Mouse (Mus musculus) frontal cortex, postnatal 36 days (tissue): Measurements from ENCODE around the gene Cmya5.
"Not testable (repeated sequence)": the region's sequence is repeated elsewhere in the genome, so short reads cannot be mapped to it uniquely, and the experiment has no call there.

Experiments
- DNase-seq, 2 experiments: peaks; one replicate each; pipeline ENCODE4 v3.0.0; 2022; ENCODE audit warnings: low spot score in 2 of 2

Gene Cmya5

GRCm38 (mm10) chr13:93144336-93145167 is at the start of gene Cmya5:
Cmya5 (minus strand) TSS chr13:93144724.
- DNase-seq: peak; percentile 78 to 83

GRCm38 (mm10) chr13:93192646-93193026 is 48.1 kb upstream of the Cmya5 start:
- DNase-seq: no peak

DNA sequence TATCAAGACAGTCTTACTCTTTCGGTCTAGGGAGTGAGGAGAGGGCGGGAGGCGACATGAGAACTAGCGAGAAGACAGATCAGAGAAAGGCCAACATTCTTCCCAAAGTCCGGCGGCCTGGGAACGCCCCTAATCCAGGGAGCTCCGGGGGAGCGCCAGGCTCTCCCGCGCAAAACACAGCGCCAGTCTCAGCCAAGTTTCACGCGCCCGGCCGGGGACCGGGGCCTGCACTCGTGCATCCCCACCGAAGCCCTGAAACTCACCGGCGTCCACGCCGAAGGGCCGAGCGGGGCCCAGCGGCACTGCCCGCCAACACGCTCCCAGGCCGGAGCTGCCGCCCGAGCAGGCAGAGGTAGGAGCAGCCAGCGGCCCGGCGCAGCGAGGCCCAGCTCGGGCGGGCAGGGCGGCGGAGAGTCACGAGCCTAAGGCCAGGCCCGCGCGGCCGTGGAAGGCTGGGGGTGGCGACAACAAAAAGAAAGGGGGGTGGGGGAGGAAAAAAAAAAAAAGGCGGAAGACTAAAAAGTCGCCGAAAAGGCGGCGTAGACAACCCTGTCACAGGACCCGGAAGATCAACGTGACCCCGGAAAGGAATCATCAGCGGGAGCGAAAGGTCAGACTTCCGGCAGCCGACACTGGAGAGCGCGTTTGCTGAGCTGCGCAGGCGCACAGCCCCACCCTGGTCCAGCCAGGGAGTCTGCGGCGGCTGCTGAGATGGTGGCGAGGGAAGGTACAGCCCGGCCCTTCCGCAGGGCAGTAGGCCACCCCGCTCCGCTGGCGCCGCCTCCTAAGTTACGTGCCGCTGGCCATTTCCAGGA is 47.5 kb upstream of the Cmya5 start, which contains the start of gene Tent2:
TSS of gene Tent2 (minus strand) at position 555 of the 815 bp plus-strand sequence.
- peak; percentile 91 to 95 for DNase-seq

- DNase-seq: no peak
Observed at GRCm38 (mm10) chr13:93189416-93189815, 44.9 kb upstream of the Cmya5 start.

- DNase-seq: no peak
Observed at GRCm38 (mm10) chr13:93188738-93189137, 44.2 kb upstream of the Cmya5 start.

DNA sequence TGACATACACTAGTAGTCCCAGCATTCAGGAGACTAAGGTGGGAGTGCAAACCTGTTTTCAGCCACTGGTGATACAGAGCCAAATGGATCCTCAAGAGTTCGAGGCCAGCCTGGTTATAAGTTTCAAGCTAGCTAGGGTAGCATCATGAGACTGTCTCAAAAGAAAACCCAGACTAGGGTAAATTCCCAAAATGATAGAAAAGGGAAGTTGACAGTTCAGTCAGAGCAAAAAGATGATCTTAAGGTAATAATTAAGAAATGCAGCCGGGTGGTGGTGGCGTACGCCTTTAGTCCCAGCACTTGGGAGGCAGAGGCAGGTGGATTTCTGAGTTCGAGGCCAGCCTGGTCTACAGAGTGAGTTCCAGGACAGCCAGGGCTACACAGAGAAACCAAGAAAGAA is 43.3 kb upstream of the Cmya5 start:
- not testable (repeated sequence) for DNase-seq

GRCm38 (mm10) chr13:93180351-93180750 is 35.8 kb upstream of the Cmya5 start:
- no peak for DNase-seq

- no peak for DNase-seq
Observed at GRCm38 (mm10) chr13:93179522-93179921, 35.0 kb upstream of the Cmya5 start.

GRCm38 (mm10) chr13:93177571-93177970 is 33.0 kb upstream of the Cmya5 start:
- DNase-seq: no peak

DNA sequence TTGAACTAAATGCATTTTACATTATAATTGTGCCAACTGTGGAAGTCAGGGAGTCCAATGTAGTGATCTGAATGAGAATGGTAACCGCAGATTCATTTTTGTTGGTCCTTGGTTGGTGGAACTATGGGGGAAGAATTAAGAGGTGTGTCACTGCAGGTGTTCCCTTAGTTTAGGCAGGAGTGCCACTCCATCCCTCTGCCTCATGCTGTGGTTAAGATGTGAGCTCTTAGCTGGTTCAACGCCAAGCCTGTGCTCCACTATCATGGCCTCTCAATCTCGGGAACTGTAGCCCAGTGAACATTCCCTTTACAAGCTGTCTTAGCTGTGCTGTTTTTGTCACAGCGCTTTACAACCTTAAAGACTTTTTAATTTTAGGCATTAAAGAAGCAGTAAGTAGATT is 18.8 kb upstream of the Cmya5 start:
- DNase-seq: no peak

DNA sequence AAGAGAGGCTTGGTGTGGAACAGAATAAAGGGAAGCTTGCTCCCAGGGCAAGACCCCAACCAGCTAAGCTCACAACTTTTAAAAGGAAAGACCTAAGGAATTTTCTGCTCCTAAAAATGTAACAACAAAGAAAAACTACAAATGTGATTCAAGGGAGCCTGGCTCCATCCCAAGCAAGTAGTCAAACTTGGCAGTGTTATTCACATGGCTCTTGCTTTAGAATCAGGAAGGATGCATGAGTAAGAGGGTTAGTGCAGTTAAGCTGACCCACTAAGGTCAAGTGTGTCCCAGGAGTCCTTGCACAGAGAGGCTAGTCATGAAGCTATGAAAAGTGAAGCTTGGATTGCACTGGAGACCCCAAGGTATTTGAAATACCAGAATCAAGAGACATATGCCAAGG is 17.9 kb upstream of the Cmya5 start:
- DNase-seq: no peak

- DNase-seq: no peak
Observed at GRCm38 (mm10) chr13:93158261-93158660, 13.7 kb upstream of the Cmya5 start.

DNA sequence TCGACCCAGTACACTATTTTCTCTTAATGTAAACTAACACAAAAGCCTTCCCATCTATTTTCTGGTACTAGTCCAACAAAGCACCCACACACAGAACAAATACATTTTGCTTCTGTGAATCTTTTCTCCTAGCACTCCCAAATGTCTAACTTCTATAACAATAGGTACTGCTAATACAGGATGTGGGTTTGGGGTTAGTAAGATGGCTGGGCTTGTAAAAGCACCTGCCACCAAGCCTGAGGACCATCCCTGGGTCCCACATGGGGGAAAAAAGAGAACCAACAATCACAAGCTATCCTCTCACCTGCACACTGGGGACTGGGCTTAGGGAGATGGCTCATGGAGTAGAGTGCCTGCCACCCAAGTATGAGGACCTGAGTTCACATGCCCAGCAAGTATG is 8.8 kb upstream of the Cmya5 start:
- DNase-seq: no peak

DNA sequence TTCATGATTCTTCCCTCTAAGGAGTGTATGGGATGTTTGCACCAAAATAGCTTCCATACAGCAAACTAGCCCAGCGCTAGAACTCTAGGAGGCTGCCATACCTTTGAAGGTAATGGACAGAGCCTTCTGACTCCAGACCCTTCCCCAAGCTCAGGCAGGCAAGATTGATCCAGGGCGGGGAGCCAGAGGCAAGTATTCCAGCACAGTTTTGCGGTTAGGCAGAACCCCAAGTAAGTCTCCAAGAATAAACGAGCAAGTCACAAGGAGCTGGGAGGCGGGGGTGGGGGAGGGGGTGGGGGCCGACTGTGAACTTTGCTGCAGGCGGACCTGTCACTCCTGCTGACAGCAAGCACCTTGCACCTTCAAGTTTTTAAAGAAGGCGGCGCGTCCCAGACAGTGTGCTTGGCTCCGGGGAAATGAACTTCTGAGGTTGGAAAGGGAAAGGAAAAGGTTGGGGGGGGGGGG is 673 bp downstream of the Cmya5 start:
- DNase-seq: no peak

DNA sequence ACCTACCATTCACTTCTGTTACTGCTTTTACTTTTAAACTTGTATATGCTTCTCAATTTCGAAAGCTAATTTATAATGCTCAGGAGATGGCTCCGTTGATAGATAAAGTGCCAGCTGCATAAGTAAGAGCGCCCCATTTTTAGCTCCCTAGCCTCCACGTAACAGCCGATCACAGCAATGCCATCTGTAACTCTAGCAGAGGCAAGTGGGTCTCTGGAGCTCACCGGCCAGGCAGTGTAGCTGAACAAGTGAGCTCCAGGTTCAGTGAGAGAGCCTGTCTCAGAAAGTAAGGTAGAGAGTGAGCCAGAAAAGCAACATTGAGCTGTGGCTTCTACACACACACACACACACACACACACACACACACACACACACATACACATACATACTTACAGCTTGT is 3.3 kb downstream of the Cmya5 start:
- no peak for DNase-seq

GRCm38 (mm10) chr13:93138059-93138458 is 6.5 kb downstream of the Cmya5 start:
- no peak for DNase-seq

DNA sequence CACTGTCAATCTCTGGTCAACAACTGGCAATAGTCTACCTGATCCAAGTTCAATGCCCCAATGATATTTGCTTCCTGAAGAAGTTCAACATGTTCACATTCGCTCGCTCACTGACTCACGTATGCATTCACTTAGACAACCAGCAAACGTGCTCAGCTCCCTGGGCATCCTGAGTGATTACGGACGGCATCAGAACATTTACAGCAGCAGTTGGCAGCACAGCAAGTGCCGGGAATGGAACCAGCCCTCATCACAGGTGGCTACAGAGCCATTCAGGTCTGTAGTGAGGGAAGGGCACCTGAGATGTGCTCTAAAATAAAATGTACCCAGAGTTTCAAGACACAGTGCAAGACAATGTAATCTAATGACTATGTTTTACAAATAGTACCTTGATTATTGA is 7.4 kb downstream of the Cmya5 start:
- DNase-seq: no peak

GRCm38 (mm10) chr13:93136251-93136650 is 8.3 kb downstream of the Cmya5 start:
- no peak for DNase-seq

DNA sequence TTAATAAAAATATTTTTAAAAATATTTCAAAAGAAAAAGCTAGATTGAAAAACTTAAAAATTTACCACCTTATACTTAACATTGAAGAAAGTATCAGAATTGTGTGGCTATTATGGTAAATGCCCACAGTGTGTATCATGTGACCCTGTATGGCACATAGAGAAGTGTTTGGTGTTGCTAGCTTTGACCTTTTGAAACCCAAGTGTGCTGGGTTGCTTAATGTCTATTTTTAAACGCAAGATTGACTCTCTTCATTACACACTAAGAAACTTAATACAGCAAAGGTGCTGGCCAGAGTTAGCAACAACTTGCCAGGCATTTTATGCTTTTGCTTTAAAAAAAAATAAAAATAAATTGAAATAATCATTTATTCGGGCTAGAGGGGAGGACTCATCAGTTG is 9.0 kb downstream of the Cmya5 start:
- DNase-seq: no peak

GRCm38 (mm10) chr13:93130674-93131073 is 13.8 kb downstream of the Cmya5 start:
- DNase-seq: no peak

DNA sequence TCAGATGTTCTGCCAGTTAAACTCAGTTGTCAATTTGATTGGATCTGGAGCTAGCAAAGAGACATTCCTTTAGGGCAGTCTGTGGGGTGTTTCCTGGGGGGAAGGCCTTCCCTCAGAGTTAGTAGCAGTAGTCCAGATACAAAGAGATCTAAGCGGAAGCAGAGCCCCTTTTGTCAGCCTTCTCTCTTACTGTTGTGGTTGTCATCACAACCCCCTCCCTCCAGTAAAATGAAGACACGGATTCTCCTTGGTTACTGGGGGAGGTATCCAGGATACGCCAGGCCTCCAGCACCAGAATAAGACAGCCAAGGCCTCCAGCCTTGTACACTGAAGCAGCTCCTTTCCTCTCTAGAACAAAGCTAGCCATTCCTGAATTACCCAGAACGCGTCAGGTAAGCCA is 15.6 kb downstream of the Cmya5 start:
- no peak for DNase-seq

GRCm38 (mm10) chr13:93128111-93128860 is 16.2 kb downstream of the Cmya5 start:
- DNase-seq: no peak
